8 mouse cellular contexts compared by ENCODE assay signal in genomic region chr13:5714191-5714591, GRCm38 (mm10).
A peak's percentile ranks its signal among the peaks of the same experiment; 100 is the strongest.
DNase-seq lines count a peak whose midpoint lies in the region; ATAC-seq and TF ChIP-seq lines count a peak whose summit lies in the region.

No protein-coding gene starts in this region.

- H3K36me3 ChIP-seq in thymus, adult 2 months (ENCODE audit: control insufficient read depth, insufficient read depth, low read length) = no peaks in the 10 kb centered on the region
- H3K36me3 ChIP-seq in stomach, embryonic 16.5 days (ENCODE audit: control insufficient read depth, insufficient read depth, low read length) = no peaks in the 10 kb centered on the region
- no peaks in the 10 kb centered on the region for H3K36me3 ChIP-seq in midbrain, embryonic 10.5 days

- no peaks in the 10 kb centered on the region for H3K9me3 ChIP-seq in stomach, embryonic 16.5 days (replicated peaks; ENCODE audit: control insufficient read depth, low read length)
- no peaks in the 10 kb centered on the region for H3K9me3 ChIP-seq in midbrain, embryonic 10.5 days (replicated peaks)

- peak overlapping the region; percentile 29 for H3K4me3 ChIP-seq in thymus, adult 2 months (ENCODE audit: control insufficient read depth, insufficient read depth, low read length)
- peak overlapping the region; percentile 36 for H3K4me3 ChIP-seq in stomach, embryonic 16.5 days (replicated peaks; ENCODE audit: low read length)
- H3K4me3 ChIP-seq in midbrain, embryonic 10.5 days = no peak overlapping the region

- peak overlapping the region; percentile 46 for H3K4me2 ChIP-seq in stomach, embryonic 16.5 days (ENCODE audit: low read depth, low read length)

- H3K4me1 ChIP-seq in thymus, adult 2 months (replicated peaks; ENCODE audit: control insufficient read depth, insufficient read depth, low read length) = no peaks in the 10 kb centered on the region
- peaks cover 7% of the 10 kb centered on the region for H3K4me1 ChIP-seq in stomach, embryonic 16.5 days (ENCODE audit: control insufficient read depth, insufficient read depth, low read length)
- H3K4me1 ChIP-seq in midbrain, embryonic 10.5 days = no peaks in the 10 kb centered on the region

- no peaks in the 10 kb centered on the region for H3K27me3 ChIP-seq in thymus, adult 2 months (ENCODE audit: control insufficient read depth, insufficient read depth, low read length)
- H3K27me3 ChIP-seq in stomach, embryonic 16.5 days (ENCODE audit: control insufficient read depth, insufficient read depth, low read length) = no peaks in the 10 kb centered on the region
- H3K27me3 ChIP-seq in midbrain, embryonic 10.5 days (ENCODE audit: low read depth, poor library complexity, severe bottlenecking) = no peaks in the 10 kb centered on the region

- WGBS in thymus, adult 2 months = 6% methylated on average over 12 of the region's 12 CpGs
- WGBS in stomach, embryonic 16.5 days = 40% methylated on average over 12 of the region's 12 CpGs
- 85% methylated on average over 12 of the region's 12 CpGs for WGBS in midbrain, embryonic 10.5 days

- TF ChIP-seq POLR2A in thymus, adult 2 months (IDR thresholded peaks at IDR 0.05; ENCODE audit: control insufficient read depth, extremely low read depth, insufficient read depth, low read length, poor library complexity) = no peak

- DNase-seq in thymus, adult 2 months = peak; percentile 13
- DNase-seq in thymus, postnatal 10 days (ENCODE audit: low spot score in 2 of 2) = no peak
- peak; percentile 40 to 62 for DNase-seq in heart, postnatal 36 days
- peak; percentile 54 to 65 for DNase-seq in lung, adult 18-20 months
- no peak for DNase-seq in cerebellum, adult 8-10 months
- DNase-seq in midbrain, embryonic 10.5 days (ENCODE audit: low spot score) = no peak

- TF ChIP-seq CTCF in thymus, adult 2 months (IDR thresholded peaks at IDR 0.05; ENCODE audit: borderline replicate concordance, control insufficient read depth, extremely low read depth, insufficient read depth, low read length, poor library complexity) = no peak

- intact Hi-C loops in heart, postnatal 36 days (cut with DNase I) = loop anchor here (5.0 to 10.0 kb wide), 5 partner anchors 88 to 1049 kb away; partner anchors contain the start of gene Klf6

- H3K27ac ChIP-seq in thymus, adult 2 months (ENCODE audit: control insufficient read depth, insufficient read depth, low read length) = no peak overlapping the region
- H3K27ac ChIP-seq in stomach, embryonic 16.5 days (ENCODE audit: low read length) = peak overlapping the region; percentile 87
- no peak overlapping the region for H3K27ac ChIP-seq in midbrain, embryonic 10.5 days (replicated peaks)

- peak overlapping the region; percentile 58 for H3K9ac ChIP-seq in stomach, embryonic 16.5 days (ENCODE audit: low read length)

- ATAC-seq in common myeloid progenitor, adult 5-6 weeks (replicated peaks; ENCODE audit: low read depth, poor library complexity, severe bottlenecking) = peak; percentile 61
- ATAC-seq in stomach, embryonic 16.5 days (ENCODE audit: insufficient read depth, low FRiP score) = peak; percentile 47

Comparison
In these comparisons a context has a peak if more than half of its experiments do, and no peak if none do; other contexts are left out.
1. DNase-seq: peak in thymus, adult 2 months (single experiment), heart, postnatal 36 days (2 of 2) and lung, adult 18-20 months (2 of 2); none in thymus, postnatal 10 days (0 of 2), cerebellum, adult 8-10 months (single experiment) and midbrain, embryonic 10.5 days (single experiment).